Mouse (Mus musculus): ENCODE data around the gene Arhgap45. TPM values are rescaled to one million over a fixed set of nuclear protein-coding genes. Genes with fewer than 3 reads are reported as not detected.
"Not testable (repeated sequence)": the region's sequence is repeated elsewhere in the genome, so short reads cannot be mapped to it uniquely, and the experiment has no call there.

Arhgap45 gene
- polyA plus RNA-seq, 1 experiment from 2014 or later, result 1.2 TPM

DNA sequence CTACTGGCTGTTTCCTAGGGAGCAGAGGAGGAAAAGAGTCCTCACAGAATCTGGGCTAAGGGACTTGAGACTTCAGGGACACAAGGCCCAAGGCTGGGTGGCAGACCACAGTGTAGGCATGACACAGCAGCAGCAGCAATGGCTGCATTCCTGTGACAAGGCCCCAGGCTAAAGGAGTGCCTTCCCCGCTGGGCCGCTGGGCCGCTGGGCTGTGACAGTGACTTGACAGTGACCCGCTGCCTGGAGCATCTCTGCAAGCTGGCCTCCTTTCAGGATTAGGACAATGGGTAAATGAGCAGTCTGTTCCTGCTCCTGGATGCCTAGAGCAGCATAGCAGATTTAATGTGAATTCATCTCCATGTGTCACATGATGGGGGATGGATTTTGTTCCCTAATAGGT, 27.6 kb downstream of the Arhgap45 start:
- no peak for ATAC-seq
- Histone ChIP-seq H3K36me3 (ENCODE audit: poor library complexity, severe bottlenecking) (no peaks in the 10 kb centered on the region), H3K4me3 (no peak overlapping the region), H3K9me3 (replicated peaks) (no peaks in the 10 kb centered on the region), H3K4me1 (peaks cover 19% of the 10 kb centered on the region), H3K27me3 (no peaks in the 10 kb centered on the region), H3K9ac (peak overlapping the region; percentile 45; the same call in 1 of the 2 replicates), H3K27ac (no peak overlapping the region), H3K4me2 (no peak overlapping the region)
- 50% methylated on average over 4 of the region's 4 CpGs for WGBS

DNA sequence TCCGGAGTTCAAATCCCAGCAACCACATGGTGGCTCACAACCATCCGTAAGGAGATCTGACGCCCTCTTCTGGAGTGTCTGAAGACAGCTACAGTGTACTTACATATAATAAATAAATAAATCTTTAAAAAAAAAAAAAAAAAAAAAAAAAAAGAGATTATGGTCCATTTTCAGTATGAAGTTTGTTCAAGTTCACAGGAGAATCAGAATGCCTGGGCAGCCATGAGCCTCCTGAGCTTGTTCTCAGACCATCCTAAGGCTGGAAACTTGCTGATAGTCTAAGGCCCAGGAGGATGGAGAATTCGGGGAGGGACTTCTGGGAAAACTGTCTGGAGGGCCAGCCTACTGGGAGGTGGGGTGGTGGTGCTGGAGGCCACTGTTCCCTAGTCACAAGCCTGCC, 28.9 kb downstream of the Arhgap45 start:
- not testable (repeated sequence) for H3K27ac ChIP-seq; H3K4me3 ChIP-seq; H3K9me3 ChIP-seq (replicated peaks); H3K36me3 ChIP-seq (ENCODE audit: poor library complexity, severe bottlenecking); H3K9ac ChIP-seq; ATAC-seq; H3K27me3 ChIP-seq; H3K4me2 ChIP-seq
- H3K4me1 ChIP-seq, result peaks cover 19% of the 10 kb centered on the region
- 70% methylated on average over 4 of the region's 4 CpGs for WGBS

DNA sequence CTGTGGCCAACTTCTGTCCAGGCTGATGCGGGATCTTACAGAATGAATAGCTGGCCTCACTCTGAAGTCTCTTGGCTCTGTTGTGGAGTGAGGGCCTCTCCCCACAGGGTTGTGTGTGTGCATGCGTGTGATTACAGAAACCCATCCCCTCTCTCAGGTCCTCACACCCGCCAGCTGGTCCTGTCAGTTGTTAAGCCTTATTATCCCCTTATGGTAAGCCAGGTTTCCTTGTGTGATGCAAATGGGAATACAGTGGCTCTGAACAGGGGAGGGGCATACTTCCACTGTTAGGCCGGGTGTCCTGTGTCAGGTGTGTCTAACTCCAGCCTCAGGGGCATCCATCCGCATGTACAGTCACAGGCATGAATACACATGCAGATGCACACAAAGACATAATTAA, 29.3 kb downstream of the Arhgap45 start:
- no peak overlapping the region for H3K4me3 ChIP-seq
- H3K4me1 ChIP-seq, result peaks cover 19% of the 10 kb centered on the region
- no peak overlapping the region for H3K27ac ChIP-seq
- no peaks in the 10 kb centered on the region for H3K36me3 ChIP-seq (ENCODE audit: poor library complexity, severe bottlenecking)
- no peak overlapping the region for H3K9ac ChIP-seq
- H3K9me3 ChIP-seq (replicated peaks), result no peaks in the 10 kb centered on the region
- 73% methylated on average over 5 of the region's 5 CpGs for WGBS
- ATAC-seq, result 0 out of 2 replicates have a peak, but pooled peaks have one; percentile 17
- H3K27me3 ChIP-seq, result no peaks in the 10 kb centered on the region
- no peak overlapping the region for H3K4me2 ChIP-seq

DNA sequence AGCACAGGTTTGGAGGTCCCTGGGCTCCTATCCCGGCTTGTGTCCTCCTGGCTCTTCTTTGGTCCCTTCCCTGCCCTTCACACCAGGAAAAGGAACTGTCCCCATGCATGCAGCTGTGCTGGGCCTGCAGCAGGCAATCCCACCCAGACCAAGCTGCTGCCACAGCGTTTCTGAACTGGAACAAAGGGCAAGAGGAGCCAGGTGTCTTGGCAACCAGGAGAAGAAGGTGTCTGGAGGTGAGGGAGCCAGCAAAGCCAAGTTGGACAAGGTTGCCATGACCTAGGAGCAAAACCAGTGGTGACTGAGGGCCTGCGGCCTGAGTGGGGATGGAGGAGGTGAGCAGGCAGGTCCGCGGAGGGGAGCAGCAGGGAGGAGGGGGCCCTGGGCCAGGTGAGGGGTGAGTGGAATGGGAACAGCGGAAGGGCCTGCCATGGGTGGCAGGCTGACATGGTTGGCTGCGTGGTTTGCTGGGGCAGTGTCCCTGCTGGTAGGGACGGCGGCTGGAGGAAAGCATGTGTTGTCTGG, 30.6 kb downstream of the Arhgap45 start, which contains the start of gene Gpx4:
Gene Gpx4 (plus strand): TSS at position 126 of the 525 bp plus-strand sequence.
- Histone ChIP-seq H3K9ac (peak within 1 kb of the TSS; percentile 51), H3K4me3 (no peak within 1 kb of the TSS), H3K27me3 (no peaks in the 10 kb centered on the region), H3K4me2 (no peak within 1 kb of the TSS), H3K36me3 (ENCODE audit: poor library complexity, severe bottlenecking) (no peaks in the 10 kb centered on the region), H3K4me1 (peaks cover 19% of the 10 kb centered on the region), H3K9me3 (replicated peaks) (no peaks in the 10 kb centered on the region), H3K27ac (no peak within 1 kb of the TSS)
- WGBS, result 50% methylated on average over 9 of the region's 9 CpGs
- ATAC-seq, result no peak

DNA sequence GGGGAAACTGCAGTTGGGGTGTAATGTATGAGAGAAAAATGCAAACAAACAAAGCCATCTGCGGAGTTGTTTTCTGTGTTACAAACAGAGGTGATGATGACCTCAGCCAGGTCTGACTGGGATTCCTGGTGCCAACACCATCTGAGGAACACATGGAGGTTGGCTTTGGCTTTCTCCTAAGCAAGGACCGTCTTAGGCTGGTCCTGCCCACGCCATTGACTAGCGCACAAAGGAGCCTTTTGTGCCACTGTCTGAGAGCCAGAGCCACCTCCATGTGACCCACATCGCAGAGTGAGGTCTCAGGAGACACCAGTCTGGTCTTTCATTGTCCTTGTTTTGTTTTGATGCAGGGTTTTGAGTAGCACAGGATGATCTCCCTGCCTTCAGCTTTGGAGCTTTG, 31.9 kb downstream of the Arhgap45 start:
- H3K36me3 ChIP-seq (ENCODE audit: poor library complexity, severe bottlenecking), result no peaks in the 10 kb centered on the region
- no peak overlapping the region for H3K9ac ChIP-seq
- 3% methylated on average over 5 of the region's 5 CpGs for WGBS

DNA sequence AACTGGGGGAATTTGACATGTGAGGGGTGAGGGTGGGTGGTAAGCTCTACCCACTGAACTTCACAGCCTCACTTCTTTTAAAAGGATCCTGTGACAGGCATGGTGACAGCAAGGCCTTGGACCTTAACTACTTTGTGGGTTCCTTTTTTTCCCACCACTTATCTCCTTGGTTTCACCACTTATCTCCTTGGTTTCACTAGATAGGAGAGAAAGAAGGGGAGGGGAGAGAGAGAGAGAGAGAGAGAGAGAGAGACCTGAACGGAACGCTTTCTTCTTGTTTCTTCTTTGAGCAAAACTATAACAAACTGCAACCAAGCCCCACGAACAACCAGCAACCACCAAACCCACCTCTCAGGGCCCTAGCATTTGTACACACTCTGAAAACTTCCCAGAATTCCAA, 32.4 kb downstream of the Arhgap45 start:
- Histone ChIP-seq H3K9me3 (replicated peaks) (no peaks in the 10 kb centered on the region), H3K36me3 (ENCODE audit: poor library complexity, severe bottlenecking) (no peaks in the 10 kb centered on the region), H3K4me1 (peaks cover 19% of the 10 kb centered on the region), H3K9ac (no peak overlapping the region), H3K4me3 (no peak overlapping the region), H3K4me2 (no peak overlapping the region), H3K27ac (peak overlapping the region; percentile 11; the same call in 1 of the 2 replicates), H3K27me3 (no peaks in the 10 kb centered on the region)
- WGBS, result 79% methylated on average over 3 of the region's 3 CpGs
- ATAC-seq, result no peak

More for the DNA sequence above, 31.9 kb downstream of the Arhgap45 start:
- H3K4me1 ChIP-seq, result peaks cover 19% of the 10 kb centered on the region
- H3K4me2 ChIP-seq, result no peak overlapping the region
- peak overlapping the region; percentile 11 for H3K27ac ChIP-seq
- H3K4me3 ChIP-seq, result no peak overlapping the region
- no peaks in the 10 kb centered on the region for H3K9me3 ChIP-seq (replicated peaks)
- no peak for ATAC-seq
- no peaks in the 10 kb centered on the region for H3K27me3 ChIP-seq

DNA sequence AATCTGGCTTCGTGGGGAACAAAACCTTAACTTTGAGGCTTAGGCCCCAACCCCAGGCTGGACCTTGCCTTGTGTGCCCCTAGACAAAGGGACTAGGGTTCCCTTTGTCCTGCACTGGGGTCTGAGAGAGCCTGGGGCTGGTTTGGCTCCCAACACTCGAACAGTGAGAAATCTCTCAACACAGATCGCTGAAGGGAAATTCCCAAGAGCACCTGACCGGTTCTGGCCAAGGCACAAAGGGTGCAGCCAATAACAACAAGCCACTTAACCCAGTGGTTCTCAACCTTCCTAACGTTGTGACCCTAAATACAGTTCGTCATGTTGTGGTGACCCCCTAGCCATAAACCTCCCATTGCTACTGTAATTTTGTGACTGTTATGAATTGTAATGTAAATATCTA, 33.8 kb downstream of the Arhgap45 start:
- H3K9me3 ChIP-seq (replicated peaks), result no peaks in the 10 kb centered on the region
- no peaks in the 10 kb centered on the region for H3K36me3 ChIP-seq (ENCODE audit: poor library complexity, severe bottlenecking)
- H3K27me3 ChIP-seq, result no peaks in the 10 kb centered on the region
- no peak for ATAC-seq
- H3K9ac ChIP-seq, result peak overlapping the region; percentile 30; the same call in 1 of the 2 replicates
- WGBS, result 11% methylated on average over 6 of the region's 6 CpGs
- H3K4me3 ChIP-seq, result no peak overlapping the region
- H3K4me1 ChIP-seq, result peaks cover 31% of the 10 kb centered on the region
- H3K4me2 ChIP-seq, result no peak overlapping the region
- H3K27ac ChIP-seq, result no peak overlapping the region

DNA sequence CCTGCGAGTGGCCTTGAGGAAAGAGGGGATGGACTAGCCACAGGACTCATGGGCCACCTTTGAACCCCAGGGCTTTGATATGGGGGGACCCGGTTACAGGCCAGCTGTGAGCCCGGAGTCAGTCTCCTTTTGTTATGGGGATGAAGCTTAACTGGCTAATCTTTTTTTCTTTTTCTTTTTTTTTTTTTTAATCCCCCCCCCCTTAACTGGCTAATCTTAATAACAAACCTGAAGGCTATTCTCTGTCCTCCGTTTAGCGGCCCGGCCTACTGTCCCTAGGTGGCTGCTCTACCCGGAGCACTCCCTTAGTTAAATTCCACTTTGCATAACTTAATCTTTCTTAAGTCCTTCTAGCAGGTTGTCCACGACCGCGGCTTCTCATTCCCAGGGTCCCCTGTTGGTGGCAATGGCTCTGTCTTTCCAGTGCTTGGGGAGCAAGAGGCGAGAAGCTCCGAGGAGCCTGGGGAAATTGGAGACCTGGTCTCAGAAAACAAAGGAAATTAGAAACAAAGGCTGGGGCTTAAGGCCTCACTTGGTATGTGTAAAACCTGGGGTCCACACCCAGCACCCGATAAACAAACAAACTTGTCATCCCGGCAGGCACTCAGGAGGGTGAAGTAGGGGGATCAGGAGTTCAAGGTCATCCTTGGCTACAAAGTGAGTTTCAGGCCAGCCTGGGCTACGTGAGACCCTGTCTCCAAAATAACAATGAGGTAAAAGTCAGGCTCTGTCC, 34.6 kb downstream of the Arhgap45 start:
- Histone ChIP-seq H3K27me3 (no peaks in the 10 kb centered on the region), H3K4me3 (no peak overlapping the region), H3K9me3 (replicated peaks) (no peaks in the 10 kb centered on the region), H3K9ac (peak overlapping the region; percentile 13; the same call in 1 of the 2 replicates), H3K4me1 (peaks cover 34% of the 10 kb centered on the region), H3K27ac (no peak overlapping the region), H3K36me3 (ENCODE audit: poor library complexity, severe bottlenecking) (peaks cover 8% of the 10 kb centered on the region; the same call in 1 of the 2 replicates), H3K4me2 (no peak overlapping the region)
- no peak for ATAC-seq
- WGBS, result 14% methylated on average over 15 of the region's 15 CpGs

DNA sequence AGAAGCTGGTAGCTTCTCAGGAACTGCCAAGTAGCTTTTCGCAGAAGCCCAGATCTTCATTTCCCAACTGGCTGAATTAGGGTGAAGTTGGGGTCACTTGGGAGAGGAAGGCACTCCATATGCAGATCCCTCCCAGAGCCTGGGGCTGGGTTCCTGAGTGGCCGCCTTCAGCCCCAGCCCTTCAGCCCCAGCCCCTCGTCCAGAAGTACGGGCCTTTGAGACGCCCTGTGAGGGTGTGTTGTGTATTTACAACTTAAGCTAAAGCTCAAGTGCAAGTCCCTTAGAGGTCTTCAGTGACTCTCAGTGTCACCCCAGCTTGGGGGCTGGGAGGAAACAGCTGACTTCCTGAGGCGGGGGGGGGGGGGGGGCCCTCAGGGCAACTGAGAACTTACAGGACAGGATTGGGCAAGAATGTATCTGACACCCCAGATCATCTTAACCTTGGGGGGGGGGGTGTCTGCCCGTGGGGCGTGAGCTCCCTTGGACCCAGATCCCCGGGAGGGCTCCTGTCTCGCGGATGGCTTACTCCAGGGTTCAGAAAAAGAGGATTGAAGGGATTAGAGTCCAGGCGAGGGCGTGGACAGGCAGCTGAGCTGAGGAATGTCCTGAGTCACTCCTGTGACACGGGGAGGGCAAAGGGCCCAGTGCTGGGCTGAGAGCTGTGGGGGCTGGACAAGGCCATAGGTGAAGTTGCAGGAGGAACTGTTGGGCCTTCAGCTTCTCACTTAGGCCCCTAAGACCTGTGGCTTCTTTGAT, 35.3 kb downstream of the Arhgap45 start:
- no peaks in the 10 kb centered on the region for H3K9me3 ChIP-seq (replicated peaks)
- no peaks in the 10 kb centered on the region for H3K27me3 ChIP-seq
- H3K36me3 ChIP-seq (ENCODE audit: poor library complexity, severe bottlenecking), result peaks cover 15% of the 10 kb centered on the region
- peaks cover 34% of the 10 kb centered on the region for H3K4me1 ChIP-seq
- ATAC-seq, result no peak
- H3K9ac ChIP-seq, result peak overlapping the region; percentile 13; the same call in 1 of the 2 replicates
- H3K4me3 ChIP-seq, result no peak overlapping the region
- 22% methylated on average over 13 of the region's 14 CpGs for WGBS
- no peak overlapping the region for H3K27ac ChIP-seq
- no peak overlapping the region for H3K4me2 ChIP-seq

DNA sequence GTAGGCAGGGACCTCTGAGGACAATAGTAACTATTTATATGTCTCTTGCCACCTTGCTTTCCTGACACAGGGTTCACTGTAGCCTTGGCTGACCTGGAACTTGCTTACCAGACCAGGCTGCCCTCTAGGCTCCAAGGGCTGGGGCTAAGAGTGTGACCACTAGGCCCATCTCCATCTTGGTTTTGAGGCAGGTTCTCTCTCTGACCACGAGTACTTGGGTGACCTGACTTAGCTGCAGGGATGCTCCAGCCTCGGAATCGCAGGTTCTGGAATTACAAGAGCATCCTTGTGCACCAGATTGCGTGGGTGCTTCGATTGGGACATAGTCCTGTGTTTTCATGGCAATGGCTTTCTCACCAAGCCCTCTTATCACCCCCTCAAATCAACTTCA, 35.9 kb downstream of the Arhgap45 start:
- Histone ChIP-seq H3K4me1 (peaks cover 30% of the 10 kb centered on the region), H3K9ac (no peak overlapping the region), H3K27me3 (no peaks in the 10 kb centered on the region), H3K4me2 (no peak overlapping the region), H3K27ac (no peak overlapping the region), H3K9me3 (replicated peaks) (no peaks in the 10 kb centered on the region), H3K36me3 (ENCODE audit: poor library complexity, severe bottlenecking) (peaks cover 21% of the 10 kb centered on the region), H3K4me3 (no peak overlapping the region)
- WGBS, result 84% methylated on average over 5 of the region's 5 CpGs
- no peak for ATAC-seq

DNA sequence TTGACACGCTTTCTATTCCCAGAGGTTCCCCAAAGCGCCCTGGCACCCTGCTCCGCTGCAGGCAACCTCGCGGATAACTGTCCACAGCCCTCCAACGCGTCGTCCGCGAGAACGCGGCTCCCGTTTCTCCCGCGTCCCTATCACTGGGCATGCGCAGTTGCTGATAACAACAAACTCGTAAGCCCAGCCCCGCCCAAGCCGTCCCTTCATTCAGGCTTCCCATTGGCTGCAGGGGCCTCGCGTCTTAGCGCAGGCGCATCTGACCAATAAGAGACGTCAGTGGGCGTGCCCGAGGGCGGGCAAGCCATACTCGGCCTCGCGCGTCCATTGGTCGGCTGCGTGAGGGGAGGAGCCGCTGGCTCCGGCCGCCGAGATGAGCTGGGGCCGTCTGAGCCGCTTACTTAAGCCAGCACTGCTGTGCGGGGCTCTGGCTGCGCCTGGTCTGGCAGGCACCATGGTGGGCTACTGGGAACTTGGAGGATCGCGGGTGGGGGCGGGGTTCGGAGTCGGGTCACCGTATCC, 36.9 kb downstream of the Arhgap45 start:
- peaks cover 30% of the 10 kb centered on the region for H3K36me3 ChIP-seq (ENCODE audit: poor library complexity, severe bottlenecking)
- H3K9ac ChIP-seq, result peak overlapping the region; percentile 94
- H3K9me3 ChIP-seq (replicated peaks), result no peaks in the 10 kb centered on the region
- under 1% methylated on average over 47 of the region's 47 CpGs for WGBS
- peaks cover 20% of the 10 kb centered on the region for H3K4me1 ChIP-seq
- ATAC-seq, result peak; percentile 97
- H3K27me3 ChIP-seq, result no peaks in the 10 kb centered on the region
- H3K4me3 ChIP-seq, result peak overlapping the region; percentile 85
- H3K4me2 ChIP-seq, result peak overlapping the region; percentile 84
- peak overlapping the region; percentile 96 for H3K27ac ChIP-seq

All from forebrain, embryonic 13.5 days (tissue).